Mouse (Mus musculus) cerebellum, adult 2 months (tissue): ENCODE measurements around the gene Srrd.

ENCODE experiments used
- CTCF ChIP-seq: fragments of 200-500 bp; IDR thresholded peaks from 2 replicates; pipeline ENCODE4 v1.5.1; 2011; ENCODE audit warnings: low read depth, mild to moderate bottlenecking, control low read depth, low read length, moderate library complexity, borderline replicate concordance; ENCODE audit not compliant: insufficient read depth
- POLR2A ChIP-seq: fragments of 200-500 bp; IDR thresholded peaks from 2 replicates; pipeline ENCODE4 v1.6.1; 2011; ENCODE audit warnings: low read length, control low read depth, borderline replicate concordance; ENCODE audit not compliant: insufficient read depth

DNA sequence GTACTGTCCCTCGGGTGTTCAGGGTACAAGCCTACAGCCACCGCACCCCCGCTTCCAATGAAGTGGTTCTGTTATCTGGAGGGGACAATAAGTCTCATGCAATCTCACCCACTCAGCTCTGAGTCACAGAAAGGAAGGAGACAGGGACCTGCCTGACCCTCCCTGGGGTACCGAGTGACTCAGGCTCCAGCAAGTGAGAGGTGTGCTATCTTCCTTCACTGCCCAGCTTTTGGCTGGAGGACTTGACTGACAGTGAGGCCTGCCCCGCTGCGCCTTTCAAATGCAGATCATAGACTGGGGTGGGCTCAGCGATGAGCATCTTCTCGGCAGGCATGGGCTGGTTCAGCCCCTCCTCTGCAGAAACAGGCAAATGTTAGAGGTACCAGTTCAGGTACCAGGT lies 47.7 kb downstream of the Srrd start:
- no peak for TF ChIP-seq POLR2A
- TF ChIP-seq CTCF, result no peak
